In genomic region chr5:106693034-106693433, GRCm38 (mm10) we compare ENCODE assay signal across 10 mouse cellular contexts. TPM values are rescaled to one million over a fixed set of nuclear protein-coding genes. Genes with fewer than 3 reads are reported as not detected.
DNase-seq lines count a peak whose midpoint lies in the region; ATAC-seq and TF ChIP-seq lines count a peak whose summit lies in the region.
"Had no signal": no experiment of that assay in that cellular context is flagged by ENCODE, and none has a peak within 500 bp of the region (broad histone marks: within the 10 kb centered on the region; RNA-seq: fewer than 3 reads in every experiment).

No protein-coding gene starts in this region.

- H3K9me3 ChIP-seq in forebrain, embryonic 14.5 days (replicated peaks; ENCODE audit: control insufficient read depth, low read length): no peaks in the 10 kb centered on the region
- no peaks in the 10 kb centered on the region for H3K9me3 ChIP-seq in forebrain, embryonic 12.5 days
- H3K9me3 ChIP-seq in midbrain, embryonic 11.5 days (ENCODE audit: control insufficient read depth, low read length): no peaks in the 10 kb centered on the region
- H3K9me3 ChIP-seq in midbrain, embryonic 16.5 days (replicated peaks; ENCODE audit: control insufficient read depth, low read length, poor library complexity, severe bottlenecking): no peaks in the 10 kb centered on the region
- no peaks in the 10 kb centered on the region for H3K9me3 ChIP-seq in stomach, postnatal 0 days (ENCODE audit: control insufficient read depth, low read length)
- H3K9me3 ChIP-seq: forebrain, embryonic 13.5 days had no signal

- no peak overlapping the region for H3K4me2 ChIP-seq in forebrain, embryonic 14.5 days (ENCODE audit: low read length)
- no peak overlapping the region for H3K4me2 ChIP-seq in forebrain, embryonic 12.5 days
- no peak overlapping the region for H3K4me2 ChIP-seq in midbrain, embryonic 11.5 days
- H3K4me2 ChIP-seq in midbrain, embryonic 16.5 days (ENCODE audit: low read length): no peak overlapping the region
- H3K4me2 ChIP-seq in stomach, postnatal 0 days (replicated peaks; ENCODE audit: low read depth): no peak overlapping the region
- H3K4me2 ChIP-seq: forebrain, embryonic 13.5 days had no signal

- 89% methylated on average over 4 of the region's 4 CpGs for whole genome bisulfite sequencing in forebrain, embryonic 14.5 days
- WGBS in forebrain, embryonic 12.5 days: 94% methylated on average over 4 of the region's 4 CpGs
- WGBS in midbrain, embryonic 11.5 days: 88% methylated on average over 4 of the region's 4 CpGs
- WGBS in midbrain, embryonic 16.5 days: 94% methylated on average over 4 of the region's 4 CpGs
- 83% methylated on average over 4 of the region's 4 CpGs for WGBS in stomach, postnatal 0 days

- TF ChIP-seq EP300 in stomach, postnatal 0 days (optimal IDR thresholded peaks at IDR 0.05): no peak

- no peak overlapping the region for H3K27ac ChIP-seq in forebrain, embryonic 14.5 days (ENCODE audit: low read depth, low read length)
- H3K27ac ChIP-seq in forebrain, embryonic 12.5 days: no peak overlapping the region
- H3K27ac ChIP-seq in midbrain, embryonic 11.5 days (ENCODE audit: low read depth, low read length): no peak overlapping the region
- H3K27ac ChIP-seq in midbrain, embryonic 16.5 days (ENCODE audit: low read length): no peak overlapping the region
- no peak overlapping the region for H3K27ac ChIP-seq in stomach, postnatal 0 days (replicated peaks)
- H3K27ac ChIP-seq: forebrain, embryonic 13.5 days had no signal

- peaks cover 14% of the 10 kb centered on the region; the same call in 1 of the 2 replicates for H3K4me1 ChIP-seq in forebrain, embryonic 14.5 days (ENCODE audit: control insufficient read depth, insufficient read depth, low read length)
- peaks cover 30% of the 10 kb centered on the region for H3K4me1 ChIP-seq in forebrain, embryonic 12.5 days
- H3K4me1 ChIP-seq in midbrain, embryonic 11.5 days (ENCODE audit: control insufficient read depth, insufficient read depth, low read length): peaks cover 20% of the 10 kb centered on the region
- peaks cover 33% of the 10 kb centered on the region for H3K4me1 ChIP-seq in midbrain, embryonic 16.5 days (ENCODE audit: control insufficient read depth, insufficient read depth, low read length)
- H3K4me1 ChIP-seq in stomach, postnatal 0 days (replicated peaks; ENCODE audit: control insufficient read depth, insufficient read depth): no peaks in the 10 kb centered on the region

- H3K27me3 ChIP-seq in forebrain, embryonic 14.5 days (replicated peaks; ENCODE audit: control insufficient read depth, insufficient read depth, low read length): no peaks in the 10 kb centered on the region
- H3K27me3 ChIP-seq in forebrain, embryonic 12.5 days: no peaks in the 10 kb centered on the region
- no peaks in the 10 kb centered on the region for H3K27me3 ChIP-seq in midbrain, embryonic 11.5 days (ENCODE audit: control insufficient read depth, insufficient read depth, low read length)
- H3K27me3 ChIP-seq in midbrain, embryonic 16.5 days (ENCODE audit: control insufficient read depth, insufficient read depth, low read depth, low read length): no peaks in the 10 kb centered on the region
- H3K27me3 ChIP-seq in stomach, postnatal 0 days (ENCODE audit: control insufficient read depth, insufficient read depth, low read length): no peaks in the 10 kb centered on the region
- H3K27me3 ChIP-seq: forebrain, embryonic 13.5 days had no signal

- peaks cover 8% of the 10 kb centered on the region; the same call in 1 of the 2 replicates for H3K36me3 ChIP-seq in forebrain, embryonic 14.5 days (ENCODE audit: control insufficient read depth, insufficient read depth, low read length)
- H3K36me3 ChIP-seq in forebrain, embryonic 12.5 days (replicated peaks): peaks cover 7% of the 10 kb centered on the region
- no peaks in the 10 kb centered on the region for H3K36me3 ChIP-seq in midbrain, embryonic 11.5 days (ENCODE audit: control insufficient read depth, insufficient read depth, low read length)
- H3K36me3 ChIP-seq in midbrain, embryonic 16.5 days (ENCODE audit: control insufficient read depth, insufficient read depth, low read length): no peaks in the 10 kb centered on the region
- no peaks in the 10 kb centered on the region for H3K36me3 ChIP-seq in stomach, postnatal 0 days (ENCODE audit: control insufficient read depth, insufficient read depth, low read length)

- TF ChIP-seq CTCF in stomach, postnatal 0 days (IDR thresholded peaks at IDR 0.05; ENCODE audit: low read depth): peak; percentile 68

- DNase-seq in forebrain, embryonic 14.5 days (ENCODE audit: low spot score): peak; percentile 38
- DNase-seq in midbrain, embryonic 11.5 days (ENCODE audit: low spot score, missing footprints): peak; percentile 81
- no peak for DNase-seq in stomach, postnatal 0 days (ENCODE audit: low spot score)
- no peak for DNase-seq in urinary bladder, adult 18-20 months (ENCODE audit: low spot score in 2 of 2)
- no peak for DNase-seq in urinary bladder, postnatal 14 days (ENCODE audit: low spot score)
- DNase-seq: heart, postnatal 4 days had no signal

- no peak for ATAC-seq in forebrain, embryonic 14.5 days
- ATAC-seq in forebrain, embryonic 12.5 days (ENCODE audit: low FRiP score): no peak
- ATAC-seq in midbrain, embryonic 11.5 days (ENCODE audit: low FRiP score): no peak
- ATAC-seq in midbrain, embryonic 16.5 days: no peak
- peak; percentile 44; the same call in 1 of the 2 replicates for ATAC-seq in erythroid progenitor cell, adult 5-6 weeks (replicated peaks; ENCODE audit: low FRiP score, poor library complexity, severe bottlenecking)
- ATAC-seq in stomach, postnatal 0 days (ENCODE audit: low FRiP score, low TSS enrichment): no peak
- ATAC-seq: forebrain, embryonic 13.5 days had no signal

- no peak overlapping the region for H3K9ac ChIP-seq in forebrain, embryonic 14.5 days (ENCODE audit: low read length)
- H3K9ac ChIP-seq in forebrain, embryonic 12.5 days: no peak overlapping the region
- H3K9ac ChIP-seq in midbrain, embryonic 11.5 days (ENCODE audit: low read length): no peak overlapping the region
- no peak overlapping the region for H3K9ac ChIP-seq in midbrain, embryonic 16.5 days (ENCODE audit: low read depth, low read length)
- no peak overlapping the region for H3K9ac ChIP-seq in stomach, postnatal 0 days (ENCODE audit: low read length)
- H3K9ac ChIP-seq: forebrain, embryonic 13.5 days had no signal

- H3K4me3 ChIP-seq in forebrain, embryonic 14.5 days (ENCODE audit: low read depth, low read length): no peak overlapping the region
- H3K4me3 ChIP-seq in forebrain, embryonic 12.5 days (replicated peaks): no peak overlapping the region
- no peak overlapping the region for H3K4me3 ChIP-seq in midbrain, embryonic 11.5 days (ENCODE audit: low read depth, low read length)
- no peak overlapping the region for H3K4me3 ChIP-seq in midbrain, embryonic 16.5 days (ENCODE audit: low read depth, low read length)
- H3K4me3 ChIP-seq in stomach, postnatal 0 days (ENCODE audit: low read depth, low read length): no peak overlapping the region
- H3K4me3 ChIP-seq: forebrain, embryonic 13.5 days had no signal

RNA-seq across cellular contexts. Expression of gene Zfp644, which starts 4.1 kb away (rescaled TPM):
- polyA plus RNA-seq in forebrain, embryonic 14.5 days (2014; fragmentation: Nextera tagmentation; extraction: Ambion mirVana): 106 and 110 TPM in 2 replicates
- 89.9 and 90.3 TPM in 2 replicates for polyA plus RNA-seq in forebrain, embryonic 12.5 days (2016; fragmentation: Nextera tagmentation; extraction: Ambion mirVana)
- polyA plus RNA-seq in midbrain, embryonic 11.5 days (2014; fragmentation: Nextera tagmentation; extraction: Ambion mirVana): 77.6 and 89.9 TPM in 2 replicates
- polyA plus RNA-seq in midbrain, embryonic 16.5 days (2015; fragmentation: Nextera tagmentation; extraction: Ambion mirVana): 64.7 and 73.4 TPM in 2 replicates
- 155 and 190 TPM in 2 replicates for total RNA-seq in erythroid progenitor cell, adult 5-6 weeks (2015; ENCODE audit: low replicate concordance)
- 116 and 155 TPM in 2 replicates for total RNA-seq in erythroid progenitor cell, adult 5-6 weeks (2017; ENCODE audit: low replicate concordance)
- 34.1 and 37.6 TPM in 2 replicates for polyA plus RNA-seq in stomach, postnatal 0 days (2015; fragmentation: Nextera tagmentation; extraction: Ambion mirVana)

Comparison
In these comparisons a context has a peak if more than half of its experiments do, and no peak if none do; other contexts are left out.
1. DNase-seq: peak in forebrain, embryonic 14.5 days (single experiment) and midbrain, embryonic 11.5 days (single experiment); none in stomach, postnatal 0 days (single experiment), urinary bladder, adult 18-20 months (0 of 2) and urinary bladder, postnatal 14 days (single experiment).